Mouse (Mus musculus) erythroblast, embryonic 14.5 days (primary cell): ENCODE results near the gene Nop58.

Source experiments
- GATA1 ChIP-seq: IDR thresholded peaks from 2 replicates; pipeline ENCODE4 v1.6.1; 2012; ENCODE audit warnings: low read length, inconsistent platforms, mixed read lengths
- TAL1 ChIP-seq: IDR thresholded peaks from 3 replicates; pipeline ENCODE4 v1.6.1; 2012; ENCODE audit warnings: low read length, inconsistent platforms, mixed read lengths

DNA sequence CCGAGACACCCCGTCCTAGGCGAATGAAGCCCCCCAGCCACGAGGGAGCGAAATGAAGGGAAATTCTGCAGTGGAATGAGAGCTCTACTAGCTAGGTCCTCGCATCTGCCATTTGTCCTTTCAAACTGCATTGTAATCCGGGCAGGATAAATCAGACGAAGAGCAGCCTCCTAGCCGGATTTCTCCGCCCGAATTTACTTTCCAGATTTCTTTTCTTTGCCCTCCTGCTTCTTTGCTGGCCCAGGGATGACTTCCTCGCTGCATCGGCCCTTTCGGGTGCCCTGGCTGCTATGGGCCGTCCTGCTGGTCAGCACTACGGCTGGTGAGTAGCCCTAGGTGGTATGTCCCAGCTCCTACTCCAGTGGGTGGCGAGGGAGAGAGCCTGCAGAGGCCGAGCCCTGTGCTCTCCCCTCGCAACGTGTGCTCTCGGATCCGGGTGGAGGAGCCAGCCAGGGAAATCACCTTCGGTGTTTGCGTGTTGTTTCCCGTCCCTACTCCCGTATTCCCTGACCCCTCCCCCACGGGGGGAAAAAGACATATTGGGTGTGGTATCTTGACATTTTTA lies 79.7 kb downstream of the Nop58 start:
- TF ChIP-seq GATA1 = no peak
- TF ChIP-seq TAL1 = no peak
